Mouse (Mus musculus): ENCODE data around the gene Lsg1. TPM values are rescaled to one million over a fixed set of nuclear protein-coding genes. Genes with fewer than 3 reads are reported as not detected.

Gene Lsg1
- polyA plus RNA-seq, 1 experiment from 2014 or later = 87.0 TPM

- H3K9me3 ChIP-seq (replicated peaks; ENCODE audit: control insufficient read depth, low read length) = no peaks in the 10 kb centered on the region
- WGBS = 76% methylated on average over 3 of the region's 3 CpGs
- ATAC-seq (replicated peaks; ENCODE audit: insufficient number of reproducible peaks, low FRiP score, low TSS enrichment, low read depth) = no peak
- no peaks in the 10 kb centered on the region for H3K4me1 ChIP-seq (ENCODE audit: control insufficient read depth, insufficient read depth, low read length)
- H3K27ac ChIP-seq (replicated peaks; ENCODE audit: low read depth, low read length) = no peak overlapping the region
- no peak overlapping the region for H3K4me3 ChIP-seq (ENCODE audit: low read depth, low read length)
- no peak overlapping the region for H3K9ac ChIP-seq (replicated peaks; ENCODE audit: low read length)
- no peaks in the 10 kb centered on the region for H3K27me3 ChIP-seq (ENCODE audit: control insufficient read depth, insufficient read depth, low read length)
- no peak for DNase-seq (ENCODE audit: low spot score)
- H3K36me3 ChIP-seq (replicated peaks; ENCODE audit: control insufficient read depth, insufficient read depth, low read depth, low read length) = no peaks in the 10 kb centered on the region
- H3K4me2 ChIP-seq (ENCODE audit: low read depth, low read length) = no peak overlapping the region
These were observed 28.9 kb upstream of the Lsg1 start for GRCm38 (mm10) chr16:30616281-30616680.

GRCm38 (mm10) chr16:30614705-30615317 lies 27.4 kb upstream of the Lsg1 start:
- ATAC-seq (replicated peaks; ENCODE audit: insufficient number of reproducible peaks, low FRiP score, low TSS enrichment, low read depth) = no peak
- H3K4me3 ChIP-seq (ENCODE audit: low read depth, low read length) = no peak overlapping the region
- no peaks in the 10 kb centered on the region for H3K9me3 ChIP-seq (replicated peaks; ENCODE audit: control insufficient read depth, low read length)
- no peaks in the 10 kb centered on the region for H3K36me3 ChIP-seq (replicated peaks; ENCODE audit: control insufficient read depth, insufficient read depth, low read depth, low read length)
- no peaks in the 10 kb centered on the region for H3K4me1 ChIP-seq (ENCODE audit: control insufficient read depth, insufficient read depth, low read length)
- no peak for DNase-seq (ENCODE audit: low spot score)
- no peak overlapping the region for H3K27ac ChIP-seq (replicated peaks; ENCODE audit: low read depth, low read length)
- H3K27me3 ChIP-seq (ENCODE audit: control insufficient read depth, insufficient read depth, low read length) = no peaks in the 10 kb centered on the region
- no peak overlapping the region for H3K4me2 ChIP-seq (ENCODE audit: low read depth, low read length)
- WGBS = 24% methylated on average over 6 of the region's 6 CpGs
- no peak overlapping the region for H3K9ac ChIP-seq (replicated peaks; ENCODE audit: low read length)

GRCm38 (mm10) chr16:30614122-30614521 lies 26.7 kb upstream of the Lsg1 start:
- ATAC-seq (replicated peaks; ENCODE audit: insufficient number of reproducible peaks, low FRiP score, low TSS enrichment, low read depth) = no peak
- Histone ChIP-seq H3K36me3 (replicated peaks; ENCODE audit: control insufficient read depth, insufficient read depth, low read depth, low read length) (no peaks in the 10 kb centered on the region), H3K4me3 (ENCODE audit: low read depth, low read length) (no peak overlapping the region), H3K27me3 (ENCODE audit: control insufficient read depth, insufficient read depth, low read length) (no peaks in the 10 kb centered on the region), H3K4me2 (ENCODE audit: low read depth, low read length) (no peak overlapping the region), H3K9ac (replicated peaks; ENCODE audit: low read length) (no peak overlapping the region), H3K27ac (replicated peaks; ENCODE audit: low read depth, low read length) (no peak overlapping the region), H3K9me3 (replicated peaks; ENCODE audit: control insufficient read depth, low read length) (no peaks in the 10 kb centered on the region), H3K4me1 (ENCODE audit: control insufficient read depth, insufficient read depth, low read length) (no peaks in the 10 kb centered on the region)
- no peak for DNase-seq (ENCODE audit: low spot score)
- 27% methylated on average over 5 of the region's 5 CpGs for WGBS

GRCm38 (mm10) chr16:30613122-30613521 lies 25.7 kb upstream of the Lsg1 start:
- no peaks in the 10 kb centered on the region for H3K27me3 ChIP-seq (ENCODE audit: control insufficient read depth, insufficient read depth, low read length)
- H3K4me3 ChIP-seq (ENCODE audit: low read depth, low read length) = no peak overlapping the region
- no peaks in the 10 kb centered on the region for H3K4me1 ChIP-seq (ENCODE audit: control insufficient read depth, insufficient read depth, low read length)
- WGBS = 77% methylated on average over 7 of the region's 7 CpGs
- H3K9me3 ChIP-seq (replicated peaks; ENCODE audit: control insufficient read depth, low read length) = no peaks in the 10 kb centered on the region
- H3K36me3 ChIP-seq (replicated peaks; ENCODE audit: control insufficient read depth, insufficient read depth, low read depth, low read length) = no peaks in the 10 kb centered on the region
- no peak overlapping the region for H3K9ac ChIP-seq (replicated peaks; ENCODE audit: low read length)
- no peak overlapping the region for H3K27ac ChIP-seq (replicated peaks; ENCODE audit: low read depth, low read length)
- ATAC-seq (replicated peaks; ENCODE audit: insufficient number of reproducible peaks, low FRiP score, low TSS enrichment, low read depth) (no peak), DNase-seq (ENCODE audit: low spot score) (no peak)
- no peak overlapping the region for H3K4me2 ChIP-seq (ENCODE audit: low read depth, low read length)

GRCm38 (mm10) chr16:30611331-30611730 lies 23.9 kb upstream of the Lsg1 start:
- WGBS = 74% methylated on average over 5 of the region's 5 CpGs
- no peak overlapping the region for H3K27ac ChIP-seq (replicated peaks; ENCODE audit: low read depth, low read length)
- no peaks in the 10 kb centered on the region for H3K36me3 ChIP-seq (replicated peaks; ENCODE audit: control insufficient read depth, insufficient read depth, low read depth, low read length)
- no peaks in the 10 kb centered on the region for H3K9me3 ChIP-seq (replicated peaks; ENCODE audit: control insufficient read depth, low read length)
- DNase-seq (ENCODE audit: low spot score) = no peak
- no peak overlapping the region for H3K9ac ChIP-seq (replicated peaks; ENCODE audit: low read length)
- H3K27me3 ChIP-seq (ENCODE audit: control insufficient read depth, insufficient read depth, low read length) = no peaks in the 10 kb centered on the region
- no peak overlapping the region for H3K4me2 ChIP-seq (ENCODE audit: low read depth, low read length)
- no peak for ATAC-seq (replicated peaks; ENCODE audit: insufficient number of reproducible peaks, low FRiP score, low TSS enrichment, low read depth)
- no peak overlapping the region for H3K4me3 ChIP-seq (ENCODE audit: low read depth, low read length)
- H3K4me1 ChIP-seq (ENCODE audit: control insufficient read depth, insufficient read depth, low read length) = no peaks in the 10 kb centered on the region

GRCm38 (mm10) chr16:30607868-30608267 lies 20.5 kb upstream of the Lsg1 start:
- H3K36me3 ChIP-seq (replicated peaks; ENCODE audit: control insufficient read depth, insufficient read depth, low read depth, low read length) = no peaks in the 10 kb centered on the region
- H3K27me3 ChIP-seq (ENCODE audit: control insufficient read depth, insufficient read depth, low read length) = no peaks in the 10 kb centered on the region
- H3K4me2 ChIP-seq (ENCODE audit: low read depth, low read length) = no peak overlapping the region
- H3K4me3 ChIP-seq (ENCODE audit: low read depth, low read length) = no peak overlapping the region
- WGBS = 69% methylated on average over 3 of the region's 3 CpGs
- no peak overlapping the region for H3K9ac ChIP-seq (replicated peaks; ENCODE audit: low read length)
- no peaks in the 10 kb centered on the region for H3K9me3 ChIP-seq (replicated peaks; ENCODE audit: control insufficient read depth, low read length)
- no peak for ATAC-seq (replicated peaks; ENCODE audit: insufficient number of reproducible peaks, low FRiP score, low TSS enrichment, low read depth)
- H3K4me1 ChIP-seq (ENCODE audit: control insufficient read depth, insufficient read depth, low read length) = peaks cover 10% of the 10 kb centered on the region
- H3K27ac ChIP-seq (replicated peaks; ENCODE audit: low read depth, low read length) = no peak overlapping the region
- DNase-seq (ENCODE audit: low spot score) = no peak

GRCm38 (mm10) chr16:30605528-30605927 lies 18.1 kb upstream of the Lsg1 start:
- peaks cover under 1% of the 10 kb centered on the region for H3K27me3 ChIP-seq (ENCODE audit: control insufficient read depth, insufficient read depth, low read length)
- peaks cover 15% of the 10 kb centered on the region for H3K4me1 ChIP-seq (ENCODE audit: control insufficient read depth, insufficient read depth, low read length)
- DNase-seq (ENCODE audit: low spot score) (peak; percentile 80), ATAC-seq (replicated peaks; ENCODE audit: insufficient number of reproducible peaks, low FRiP score, low TSS enrichment, low read depth) (0 out of 2 replicates have a peak, but pooled peaks have one; percentile 4)
- no peaks in the 10 kb centered on the region for H3K9me3 ChIP-seq (replicated peaks; ENCODE audit: control insufficient read depth, low read length)
- no peaks in the 10 kb centered on the region for H3K36me3 ChIP-seq (replicated peaks; ENCODE audit: control insufficient read depth, insufficient read depth, low read depth, low read length)
- WGBS = 33% methylated on average over 6 of the region's 6 CpGs
- no peak overlapping the region for H3K4me2 ChIP-seq (ENCODE audit: low read depth, low read length)
- no peak overlapping the region for H3K9ac ChIP-seq (replicated peaks; ENCODE audit: low read length)
- H3K27ac ChIP-seq (replicated peaks; ENCODE audit: low read depth, low read length) = no peak overlapping the region; the same call in 1 of the 2 replicates
- no peak overlapping the region for H3K4me3 ChIP-seq (ENCODE audit: low read depth, low read length)

GRCm38 (mm10) chr16:30604807-30605137 lies 17.4 kb upstream of the Lsg1 start:
- 74% methylated on average over 7 of the region's 7 CpGs for WGBS
- no peak for ATAC-seq (replicated peaks; ENCODE audit: insufficient number of reproducible peaks, low FRiP score, low TSS enrichment, low read depth)
- DNase-seq (ENCODE audit: low spot score) = no peak
- no peak overlapping the region for H3K4me3 ChIP-seq (ENCODE audit: low read depth, low read length)
- H3K9me3 ChIP-seq (replicated peaks; ENCODE audit: control insufficient read depth, low read length) = no peaks in the 10 kb centered on the region
- H3K9ac ChIP-seq (replicated peaks; ENCODE audit: low read length) = no peak overlapping the region
- H3K4me1 ChIP-seq (ENCODE audit: control insufficient read depth, insufficient read depth, low read length) = peaks cover 15% of the 10 kb centered on the region
- H3K27me3 ChIP-seq (ENCODE audit: control insufficient read depth, insufficient read depth, low read length) = peaks cover 3% of the 10 kb centered on the region
- H3K4me2 ChIP-seq (ENCODE audit: low read depth, low read length) = no peak overlapping the region
- H3K27ac ChIP-seq (replicated peaks; ENCODE audit: low read depth, low read length) = no peak overlapping the region
- H3K36me3 ChIP-seq (replicated peaks; ENCODE audit: control insufficient read depth, insufficient read depth, low read depth, low read length) = no peaks in the 10 kb centered on the region

All from embryonic facial prominence, embryonic 11.5 days (tissue).